Mouse (Mus musculus) kidney, postnatal 25 days (tissue): ENCODE measurements around the gene Ncaph2.

Source experiments
- DNase-seq, 2 experiments: peaks; one replicate each; pipeline ENCODE4 v3.0.0; 2021; ENCODE audit warnings: mixed read lengths in 2 of 2

Ncaph2 gene

GRCm38 (mm10) chr15:89355241-89356187, at the start of gene Ncaph2, which contains the start of gene Lmf2:
Gene Ncaph2, plus strand, starts transcription at chr15:89355719.
Gene Lmf2, minus strand, starts transcription at chr15:89355659.
- DNase-seq, result peak; percentile 98

GRCm38 (mm10) chr15:89305966-89306365, 49.6 kb upstream of the Ncaph2 start:
- DNase-seq, result no peak

GRCm38 (mm10) chr15:89307461-89307860, 48.1 kb upstream of the Ncaph2 start:
- no peak for DNase-seq

- peak in 1 of 2 experiments; percentile 19 for DNase-seq
Measured at GRCm38 (mm10) chr15:89308406-89309139, 46.9 kb upstream of the Ncaph2 start.

GRCm38 (mm10) chr15:89309962-89310498, 45.5 kb upstream of the Ncaph2 start:
- DNase-seq, result peak in 1 of 2 experiments; percentile 39

GRCm38 (mm10) chr15:89313359-89313758, 42.2 kb upstream of the Ncaph2 start:
- peak in 1 of 2 experiments; percentile 36 for DNase-seq

- peak in 1 of 2 experiments; percentile 36 for DNase-seq
Measured at GRCm38 (mm10) chr15:89314107-89314506, 41.4 kb upstream of the Ncaph2 start.

GRCm38 (mm10) chr15:89314511-89315189, 40.9 kb upstream of the Ncaph2 start:
- DNase-seq, result peak; percentile 33 to 57

- DNase-seq, result peak; percentile 99
Measured at GRCm38 (mm10) chr15:89315190-89315731, 40.3 kb upstream of the Ncaph2 start, which contains the start of gene Sbf1. Gene Sbf1, minus strand, starts transcription at chr15:89315311.

GRCm38 (mm10) chr15:89316146-89316545, 39.4 kb upstream of the Ncaph2 start:
- peak; percentile 35 to 39 for DNase-seq

- peak in 1 of 2 experiments; percentile 1 for DNase-seq
Measured at GRCm38 (mm10) chr15:89321264-89321663, 34.3 kb upstream of the Ncaph2 start.

GRCm38 (mm10) chr15:89322670-89323522, 32.6 kb upstream of the Ncaph2 start, which contains the start of gene Adm2:
Gene Adm2, plus strand, starts transcription at chr15:89322720.
- peak in 1 of 2 experiments; percentile 58 for DNase-seq

GRCm38 (mm10) chr15:89323656-89324055, 31.9 kb upstream of the Ncaph2 start:
- peak in 1 of 2 experiments; percentile 24 for DNase-seq

GRCm38 (mm10) chr15:89326441-89326840, 29.1 kb upstream of the Ncaph2 start:
- peak; percentile 79 to 92 for DNase-seq

GRCm38 (mm10) chr15:89334271-89334670, 21.2 kb upstream of the Ncaph2 start, which contains the start of gene Miox:
Gene Miox, plus strand, starts transcription at chr15:89334398.
- peak; percentile 75 to 88 for DNase-seq

- DNase-seq, result peak; percentile 40 to 62
Measured at GRCm38 (mm10) chr15:89334774-89335537, 20.6 kb upstream of the Ncaph2 start.

- peak in 1 of 2 experiments; percentile 59 for DNase-seq
Measured at GRCm38 (mm10) chr15:89336422-89336821, 19.1 kb upstream of the Ncaph2 start.

- no peak for DNase-seq
Measured at GRCm38 (mm10) chr15:89339696-89340095, 15.8 kb upstream of the Ncaph2 start.

- DNase-seq, result no peak
Measured at GRCm38 (mm10) chr15:89340136-89340535, 15.4 kb upstream of the Ncaph2 start.

- no peak for DNase-seq
Measured at GRCm38 (mm10) chr15:89341678-89342077, 13.8 kb upstream of the Ncaph2 start.
